Mouse (Mus musculus): ENCODE measurements around the gene Snapc2.
"Not testable (repeated sequence)": the region's sequence is repeated elsewhere in the genome, so short reads cannot be mapped to it uniquely, and the experiment has no call there.

Gene Snapc2

GRCm38 (mm10) chr8:4237814-4238433, 15.0 kb upstream of the Snapc2 start:
- no peak for DNase-seq (ENCODE audit: low read depth, low spot score)

DNA sequence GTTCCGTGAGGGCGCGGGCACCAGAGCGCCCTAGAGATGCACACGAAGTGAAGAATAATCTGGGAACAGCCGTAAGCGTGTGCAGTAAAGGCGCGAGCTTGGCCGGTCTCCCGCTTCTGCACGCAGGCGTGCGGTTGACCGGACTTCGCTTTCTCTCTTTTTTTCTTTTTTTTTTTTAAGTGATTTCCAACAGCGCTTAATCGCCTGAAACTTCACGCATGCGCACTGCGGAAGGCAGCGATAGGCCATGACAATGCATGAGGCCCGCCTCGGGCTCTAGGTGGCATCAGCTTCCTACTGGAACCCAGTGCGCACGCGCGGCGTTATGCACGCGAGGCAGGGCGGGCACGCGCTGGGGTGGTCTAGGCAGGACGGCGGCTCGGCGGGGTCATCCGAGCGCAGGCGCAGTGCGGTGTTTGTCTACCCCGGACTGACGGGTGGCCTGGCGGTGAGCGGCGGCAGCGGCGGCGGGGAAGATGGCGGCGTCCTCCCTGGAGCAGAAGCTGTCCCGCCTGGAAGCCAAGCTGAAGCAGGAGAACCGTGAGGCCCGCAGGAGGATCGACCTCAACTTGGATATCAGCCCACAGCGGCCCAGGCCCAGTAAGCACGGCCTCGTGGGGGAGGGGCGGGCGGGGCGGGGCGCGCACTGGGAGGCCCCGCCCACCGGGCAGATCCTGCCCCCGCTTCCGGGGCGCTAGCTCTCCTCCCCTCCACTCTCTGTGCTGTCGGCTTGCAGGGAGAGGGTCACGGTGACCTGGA, 14.3 kb upstream of the Snapc2 start, which contains the start of the genes Map2k7 and Gm49320:
TSS of gene Map2k7 (plus strand) at position 307 of the 759 bp plus-strand sequence.
TSS of gene Gm49320 (plus strand) at position 432 of the 759 bp plus-strand sequence.
- peak; percentile 100 for DNase-seq (ENCODE audit: low read depth, low spot score)

DNA sequence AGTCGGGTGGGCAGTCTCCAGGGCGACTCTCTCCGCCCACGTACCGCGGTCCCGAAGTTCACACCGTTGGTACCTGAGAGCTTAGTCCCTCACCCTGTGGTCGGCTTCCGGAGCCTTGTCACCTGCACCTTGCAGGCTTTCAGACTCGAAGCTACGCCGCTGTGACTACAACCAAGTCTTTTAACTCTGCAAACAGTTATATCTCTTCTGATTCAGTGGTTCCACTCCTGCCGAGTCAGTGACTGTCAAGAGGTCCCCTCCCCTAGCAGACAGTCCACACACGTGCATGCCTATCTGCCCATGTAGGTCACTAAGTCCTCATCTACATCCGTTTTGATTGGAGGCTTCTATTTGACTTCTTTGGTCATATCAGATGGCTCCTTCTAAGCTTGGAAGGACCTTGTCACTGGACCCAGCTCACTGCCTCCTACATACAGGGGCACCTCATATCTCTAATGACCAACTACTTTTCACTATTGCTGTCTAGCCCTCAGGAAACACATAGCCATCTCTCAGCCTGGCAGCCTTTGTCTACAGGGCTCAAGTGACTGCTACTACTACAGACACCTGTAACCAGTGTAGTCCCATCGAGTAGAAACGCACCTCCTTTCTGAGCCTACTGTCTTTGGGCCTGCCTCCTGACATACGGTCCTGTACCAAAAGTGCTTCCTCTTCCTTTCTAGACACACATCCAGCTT, 13.5 kb upstream of the Snapc2 start:
- no peak for DNase-seq (ENCODE audit: low read depth, low spot score)

GRCm38 (mm10) chr8:4245061-4245460, 7.8 kb upstream of the Snapc2 start:
- DNase-seq (ENCODE audit: low read depth, low spot score): no peak

- DNase-seq (ENCODE audit: low read depth, low spot score): no peak
These were observed 7.1 kb upstream of the Snapc2 start for GRCm38 (mm10) chr8:4245737-4246136.

DNA sequence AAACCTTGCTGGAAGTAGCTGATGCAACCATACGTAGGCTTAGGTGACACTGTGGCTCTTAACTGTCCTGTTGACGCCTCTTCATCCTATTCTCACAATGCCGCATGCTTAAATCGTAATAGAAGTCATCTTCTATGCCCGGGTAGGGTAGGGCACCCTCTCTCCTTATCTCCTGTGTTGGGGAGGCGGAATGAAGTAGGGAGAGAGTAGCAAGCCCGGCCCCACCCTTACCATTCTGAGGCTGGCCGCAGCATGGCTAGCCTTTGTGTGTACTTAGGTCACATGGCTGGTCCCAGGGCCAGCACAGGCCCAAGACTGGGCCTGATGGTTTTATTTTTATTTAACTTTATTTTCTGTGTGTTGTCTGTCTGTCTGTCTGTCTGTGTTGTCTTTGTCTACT, 5.6 kb upstream of the Snapc2 start:
- no peak for DNase-seq (ENCODE audit: low read depth, low spot score)

DNA sequence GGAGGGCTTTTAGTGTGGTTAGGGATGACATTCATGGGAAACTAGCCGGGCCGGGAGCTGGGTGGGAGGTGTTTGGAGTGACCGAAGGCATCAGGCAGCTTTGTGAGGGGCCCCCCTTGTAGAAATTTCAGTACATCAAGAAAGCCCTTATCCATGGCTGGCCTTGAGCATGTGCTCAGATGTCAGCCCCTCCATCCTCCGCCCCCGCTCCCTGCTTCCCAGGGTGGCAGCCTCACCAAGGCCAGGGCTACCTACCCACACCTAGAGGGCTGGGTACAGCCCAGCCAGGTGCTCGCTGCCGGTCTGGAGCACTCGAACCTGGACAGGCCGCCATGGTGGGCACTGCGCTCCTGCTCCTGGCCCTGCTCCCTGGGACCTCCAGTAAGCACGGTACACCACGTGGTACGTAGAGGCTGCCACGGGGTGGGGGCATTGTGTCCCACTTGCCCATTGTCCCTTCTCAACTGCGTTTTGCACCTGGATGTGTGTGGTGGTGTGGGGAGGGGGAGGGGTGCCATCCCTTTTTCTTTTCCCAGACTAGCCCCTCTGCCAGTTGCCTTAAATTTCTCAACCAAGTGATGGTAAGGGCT, 4.8 kb upstream of the Snapc2 start, which contains the start of gene Tgfbr3l:
TSS of gene Tgfbr3l (plus strand) at position 264 of the 590 bp plus-strand sequence.
- DNase-seq (ENCODE audit: low read depth, low spot score): no peak

DNA sequence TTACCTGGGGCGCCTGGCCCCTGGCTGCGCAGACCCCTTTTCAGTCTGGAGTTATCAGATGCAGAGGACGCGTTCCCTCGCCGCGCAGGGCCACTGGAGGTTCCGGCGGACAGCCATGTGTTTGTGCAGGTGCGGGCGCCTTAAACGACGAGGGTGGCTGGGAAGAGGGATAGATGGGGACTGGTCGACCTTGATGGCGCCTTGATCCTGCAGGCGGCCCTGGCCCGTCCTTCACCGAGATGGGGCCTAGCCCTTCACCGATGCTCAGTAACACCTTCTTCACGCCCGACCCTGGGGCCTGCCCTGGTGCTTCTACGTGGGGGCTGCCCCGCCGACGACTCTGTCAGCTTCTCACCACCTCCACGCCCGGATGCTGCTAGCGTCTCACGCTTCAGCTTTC, 3.7 kb upstream of the Snapc2 start:
- DNase-seq (ENCODE audit: low read depth, low spot score): no peak

GRCm38 (mm10) chr8:4250306-4250970, 2.4 kb upstream of the Snapc2 start:
- peak; percentile 55 for DNase-seq (ENCODE audit: low read depth, low spot score)

DNA sequence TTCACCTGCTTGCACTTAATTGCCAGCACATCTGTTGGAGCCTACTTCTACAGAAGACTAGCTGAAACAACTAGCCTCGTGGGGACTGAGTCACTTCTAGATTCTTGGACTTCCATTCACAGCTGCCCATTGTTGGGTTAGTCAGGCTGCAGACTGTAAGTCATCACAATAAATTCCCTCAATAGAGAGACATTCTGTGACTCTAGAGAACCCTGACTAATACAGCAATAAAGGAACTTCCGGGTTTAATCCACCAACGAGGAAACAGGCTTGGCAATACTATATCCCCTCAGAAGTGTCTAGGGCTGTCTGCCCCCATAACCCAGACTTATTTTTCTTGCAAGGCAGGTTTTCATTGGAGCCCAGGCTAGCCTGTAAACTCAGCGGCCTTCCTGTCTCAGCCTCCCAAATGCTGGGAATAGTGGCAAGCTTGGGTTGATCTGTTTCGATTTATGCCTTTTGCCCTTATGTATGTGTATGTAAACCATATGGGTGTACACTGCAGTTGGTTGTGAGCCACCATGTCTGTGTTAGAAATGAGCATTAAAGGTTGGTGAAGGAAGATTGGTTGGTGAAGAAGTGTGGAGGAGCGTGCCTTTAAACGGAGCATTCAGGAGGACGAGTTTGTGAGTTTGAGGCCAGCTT, 642 bp upstream of the Snapc2 start:
- DNase-seq (ENCODE audit: low read depth, low spot score): no peak

- no peak for DNase-seq (ENCODE audit: low read depth, low spot score)
These were observed 1.1 kb downstream of the Snapc2 start for GRCm38 (mm10) chr8:4254001-4254400.

GRCm38 (mm10) chr8:4255471-4255870, 2.6 kb downstream of the Snapc2 start:
- not testable (repeated sequence) for DNase-seq (ENCODE audit: low read depth, low spot score)

DNA sequence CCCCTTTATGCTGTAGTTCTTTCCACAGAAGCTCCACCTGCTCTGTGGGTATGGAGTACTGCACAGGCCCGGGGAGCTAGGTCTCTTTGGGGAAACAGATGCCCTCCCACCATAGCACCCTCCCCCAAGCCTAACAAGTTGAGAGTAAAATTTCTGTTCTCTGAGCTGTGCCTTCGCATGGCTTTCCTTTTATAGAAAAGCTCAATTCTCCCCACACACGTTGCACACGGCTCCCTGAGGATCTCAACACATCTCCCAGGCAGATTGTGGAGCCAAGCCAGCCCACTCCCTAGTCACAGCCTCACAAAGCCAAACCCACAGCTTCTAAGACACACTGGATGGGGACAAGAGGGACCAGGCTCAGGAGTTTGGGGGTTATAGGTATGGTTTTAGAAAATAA, 4.0 kb downstream of the Snapc2 start:
- no peak for DNase-seq (ENCODE audit: low read depth, low spot score)

GRCm38 (mm10) chr8:4257350-4257749, 4.5 kb downstream of the Snapc2 start:
- no peak for DNase-seq (ENCODE audit: low read depth, low spot score)

DNA sequence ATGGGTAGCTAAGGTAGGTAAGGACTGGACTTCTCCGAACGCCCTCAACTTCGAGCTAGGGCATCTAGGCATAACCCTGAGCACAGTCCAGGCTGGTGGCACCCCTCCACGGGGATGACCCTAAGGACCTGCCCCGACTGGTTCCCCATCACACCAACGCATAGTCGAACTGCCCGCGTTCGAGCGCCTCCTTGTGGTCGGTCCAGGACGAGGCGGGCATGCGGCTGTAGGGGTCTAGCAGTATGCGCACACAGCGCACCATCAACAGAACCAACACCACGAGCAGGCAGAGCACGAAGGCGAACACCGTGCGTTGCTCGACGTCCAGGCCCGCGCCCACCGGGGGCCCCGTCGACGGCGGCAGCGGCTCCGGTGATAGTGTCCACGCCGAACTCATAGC, 5.4 kb downstream of the Snapc2 start:
- DNase-seq (ENCODE audit: low read depth, low spot score): peak; percentile 69

DNA sequence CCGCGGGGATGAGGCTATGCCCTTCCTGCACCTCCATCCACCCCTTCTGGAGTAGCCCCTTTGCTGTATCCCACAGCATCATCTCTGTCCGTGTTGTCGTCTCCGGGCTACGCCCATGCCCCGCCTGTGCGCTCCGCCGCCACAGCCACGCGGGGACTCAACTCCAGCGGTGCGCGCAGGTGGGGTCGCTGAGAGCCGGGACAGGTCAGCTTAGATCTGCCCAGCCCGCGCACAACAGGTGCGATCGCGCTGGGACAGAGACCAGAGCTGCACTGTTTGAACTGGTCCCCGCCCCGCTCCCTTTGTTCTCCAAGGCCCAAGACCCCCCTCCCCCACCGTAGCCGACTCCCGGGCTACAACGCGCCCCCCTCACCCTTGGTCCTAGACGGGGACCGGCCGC, 5.8 kb downstream of the Snapc2 start:
- DNase-seq (ENCODE audit: low read depth, low spot score): peak; percentile 67

DNA sequence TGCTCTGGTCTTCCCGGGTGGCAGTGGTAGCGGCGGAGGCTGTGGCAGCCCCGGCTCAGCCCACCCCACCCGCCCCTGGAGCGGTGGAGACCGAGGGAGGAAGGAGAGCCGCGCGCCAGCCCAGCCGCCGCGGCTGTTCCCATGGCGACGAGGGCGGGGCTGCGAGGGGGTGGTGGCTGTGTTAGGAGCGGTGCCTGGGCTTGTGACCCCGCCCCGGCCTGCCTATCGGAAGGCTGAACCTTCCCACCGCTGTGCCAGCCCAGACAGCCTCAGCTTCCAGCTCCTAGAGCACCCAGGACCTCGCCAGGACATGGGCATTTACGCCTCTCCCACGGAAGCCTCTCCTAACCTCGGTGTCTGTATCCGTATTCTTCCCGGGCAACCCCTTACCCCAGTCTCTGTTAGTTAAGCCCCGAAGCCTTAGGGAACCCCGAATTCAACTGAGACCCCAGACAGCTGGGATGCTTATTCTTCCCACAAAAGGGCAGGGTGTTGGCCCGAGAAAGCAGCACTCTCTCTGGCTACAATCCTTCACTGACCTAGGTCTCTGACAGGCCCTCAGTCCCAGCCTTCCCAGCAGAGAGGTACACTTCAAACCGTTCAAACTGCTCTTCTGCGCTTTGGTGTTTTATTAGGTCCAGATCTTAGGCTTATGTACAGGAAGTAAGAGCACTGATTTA, 6.4 kb downstream of the Snapc2 start, which contains the start of gene Ctxn1:
TSS of gene Ctxn1 (minus strand) at position 150 of the 680 bp plus-strand sequence.
- DNase-seq (ENCODE audit: low read depth, low spot score): peak; percentile 90

DNA sequence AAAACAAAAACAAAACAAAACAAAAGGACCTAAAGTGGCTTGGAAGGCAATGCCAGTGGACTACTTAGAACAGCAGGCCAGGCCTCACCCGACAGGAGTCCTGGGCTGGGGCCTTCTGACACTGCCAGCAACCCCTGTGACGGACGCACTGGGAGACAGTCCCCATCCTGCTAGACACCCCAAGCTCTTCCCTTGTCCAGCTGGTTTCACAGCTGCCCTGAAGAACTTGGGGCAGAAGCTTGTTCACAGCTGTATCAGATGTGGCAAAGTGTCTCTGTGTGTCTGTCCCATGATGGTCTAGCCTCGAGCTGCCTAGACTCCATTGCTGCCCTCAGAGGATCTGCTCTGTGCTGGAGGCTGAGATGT, 6.9 kb downstream of the Snapc2 start:
- no peak for DNase-seq (ENCODE audit: low read depth, low spot score)

DNA sequence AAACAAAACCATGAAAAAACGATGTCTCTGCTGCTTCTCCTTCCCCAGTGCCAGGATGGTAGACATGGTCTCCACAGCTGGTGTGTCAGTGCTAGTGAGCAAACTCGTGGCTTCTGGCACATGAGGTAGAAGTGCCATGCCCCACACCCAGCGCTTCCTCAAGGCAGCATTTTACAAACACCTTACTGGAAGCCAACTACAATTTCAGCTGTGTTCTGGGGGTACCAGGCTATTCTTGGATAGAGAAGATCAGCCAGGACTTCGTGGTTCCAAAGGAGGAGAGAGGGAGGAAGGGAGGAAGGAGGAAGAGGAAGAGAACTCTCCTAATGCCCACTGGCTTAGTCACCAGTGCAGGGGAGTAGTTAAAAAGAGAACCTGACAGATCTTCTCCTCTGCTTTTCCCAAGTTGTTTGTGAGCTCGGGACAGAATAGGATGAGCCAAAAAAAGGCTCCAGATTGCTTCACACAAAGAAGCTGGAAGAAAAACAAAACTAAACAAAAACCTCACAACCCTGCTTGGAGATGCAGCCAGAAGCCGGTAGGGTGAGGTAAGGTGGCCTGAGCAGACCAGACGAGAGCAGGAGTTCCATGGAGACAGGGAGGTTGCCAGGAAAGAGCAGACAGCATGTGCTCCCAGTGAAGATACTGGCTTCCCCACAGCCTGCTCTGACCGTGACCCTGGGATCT, 10.4 kb downstream of the Snapc2 start:
- no peak for DNase-seq (ENCODE audit: low read depth, low spot score)

Measured in embryo, embryonic 11.5 days (tissue).